Mouse (Mus musculus) Patski (cell line): ENCODE measurements at regions not wholly inside any gene's neighbourhood (a gene's known extent, or its start where the extent isn't known, plus 50 kb on each side); places are given as distances from the start of the nearest gene placed in this dataset.

ENCODE experiments used
- ATAC-seq: fragments of 100-300 bp; one replicate; pipeline ENCODE4 v1.8.0; 2021
- CTCF ChIA-PET: fragments of 350-600 bp; sonication (Branson Sonifier 250); formaldehyde crosslinking; loops from one replicate; lab custom pipeline; 2022; ENCODE audit warnings: inconsistent platforms; lab: Charles Lee
- POLR2A ChIA-PET: fragments of 350-600 bp; sonication (Branson Sonifier 250); formaldehyde crosslinking; loops from one replicate; lab custom pipeline; 2022; ENCODE audit warnings: antibody characterized with exemption, inconsistent platforms; lab: Charles Lee
- DNase-seq: peaks from one replicate; pipeline ENCODE4 v3.0.0-alpha.2; 2011; ENCODE audit warnings: low read depth, low spot score
- H3K27me3 ChIP-seq: fragments of 371-371 bp; one replicate; pipeline ENCODE4 v1.5.1; 2021
- CTCF ChIP-seq: fragments of 100-300 bp; IDR thresholded peaks from one replicate; pipeline ENCODE4 v1.5.1; 2021
- in situ Hi-C: fragments of 300-500 bp; cut with MboI; formaldehyde crosslinking; loops from 3 replicates; pipeline ENCODE4 v1.11.1; 2018; ENCODE audit warnings: low pct_unique_long_range_greater_than_20kb, mixed read lengths

- peak; percentile 76 for TF ChIP-seq CTCF
- ATAC-seq (no peak), DNase-seq (no peak)
- CTCF ChIA-PET = no interaction called here
- H3K27me3 ChIP-seq = no peaks in the 10 kb centered on the region
- POLR2A ChIA-PET = interaction anchor here (0.7 kb wide), 1 partner anchor 276 kb away, joined by 3 read pairs; no protein-coding TSS in a partner anchor
- in situ Hi-C loops = loop anchor here (5.0 to 25.0 kb wide), 5 partner anchors 57 to 828 kb away; no protein-coding TSS in a partner anchor
Measured at GRCm38 (mm10) chr10:66909204-66909889, 186.6 kb upstream of the Jmjd1c start.

- DNase-seq (no peak), ATAC-seq (no peak)
- TF ChIP-seq CTCF = no peak
- H3K27me3 ChIP-seq = no peaks in the 10 kb centered on the region
- POLR2A ChIA-PET = interaction anchor here (0.7 kb wide), 1 partner anchor 276 kb away, joined by 3 read pairs; no protein-coding TSS in a partner anchor
- in situ Hi-C loops = loop anchor here (5.0 to 25.0 kb wide), 5 partner anchors 58 to 827 kb away; no protein-coding TSS in a partner anchor
- CTCF ChIA-PET = interaction anchor here (1.4 to 1.6 kb wide), 2 partner anchors 190 to 310 kb away, joined by 3 to 5 read pairs; no protein-coding TSS in a partner anchor
Measured at GRCm38 (mm10) chr10:66909905-66910681, 185.8 kb upstream of the Jmjd1c start.

- ChIA-PET CTCF (interaction anchor here (1.4 to 1.6 kb wide), 2 partner anchors 189 to 308 kb away, joined by 3 to 5 read pairs; no protein-coding TSS in a partner anchor), POLR2A (no interaction called here)
- no peaks in the 10 kb centered on the region for H3K27me3 ChIP-seq
- in situ Hi-C loops = loop anchor here (25.0 kb wide), 1 partner anchor 826 kb away; no protein-coding TSS in a partner anchor
- ATAC-seq (no peak), DNase-seq (no peak)
- no peak for TF ChIP-seq CTCF
Measured at GRCm38 (mm10) chr10:66911261-66911911, 184.5 kb upstream of the Jmjd1c start.

GRCm38 (mm10) chr10:66912440-66912839 is 183.5 kb upstream of the Jmjd1c start:
- ChIA-PET CTCF (interaction anchor here (0.9 to 1.3 kb wide), 2 partner anchors 9 to 92 kb away, joined by 3 read pairs; no protein-coding TSS in a partner anchor), POLR2A (interaction anchor here (0.5 kb wide), 1 partner anchor 301 kb away, joined by 3 read pairs; no protein-coding TSS in a partner anchor)
- no peak for TF ChIP-seq CTCF
- ATAC-seq (no peak), DNase-seq (no peak)
- H3K27me3 ChIP-seq = no peaks in the 10 kb centered on the region
- in situ Hi-C loops = loop anchor here (25.0 kb wide), 1 partner anchor 825 kb away; no protein-coding TSS in a partner anchor

- H3K27me3 ChIP-seq = no peaks in the 10 kb centered on the region
- no peak for DNase-seq
- POLR2A ChIA-PET = no interaction called here
- no peak for TF ChIP-seq CTCF
- in situ Hi-C loops = loop anchor here (25.0 kb wide), 1 partner anchor 824 kb away; no protein-coding TSS in a partner anchor
- CTCF ChIA-PET = interaction anchor here (1.3 kb wide), 1 partner anchor 8 kb away, joined by 3 read pairs; no protein-coding TSS in a partner anchor
- no peak for ATAC-seq
Measured at GRCm38 (mm10) chr10:66913187-66913586, 182.7 kb upstream of the Jmjd1c start.

GRCm38 (mm10) chr10:66913627-66914026 is 182.3 kb upstream of the Jmjd1c start:
- DNase-seq = no peak
- peak; percentile 23 for TF ChIP-seq CTCF
- CTCF ChIA-PET = no interaction called here
- in situ Hi-C loops = loop anchor here (25.0 kb wide), 1 partner anchor 824 kb away; no protein-coding TSS in a partner anchor
- H3K27me3 ChIP-seq = no peaks in the 10 kb centered on the region
- no peak for ATAC-seq
- POLR2A ChIA-PET = no interaction called here

GRCm38 (mm10) chr10:66914288-66914975 is 181.5 kb upstream of the Jmjd1c start:
- H3K27me3 ChIP-seq = no peaks in the 10 kb centered on the region
- ATAC-seq (no peak), DNase-seq (no peak)
- TF ChIP-seq CTCF = no peak
- ChIA-PET POLR2A (interaction anchor here (0.6 kb wide), 1 partner anchor 1333 kb away, joined by 5 read pairs; no protein-coding TSS in a partner anchor), CTCF (no interaction called here)
- in situ Hi-C loops = loop anchor here (25.0 kb wide), 1 partner anchor 823 kb away; no protein-coding TSS in a partner anchor

GRCm38 (mm10) chr10:66915801-66916200 is 180.1 kb upstream of the Jmjd1c start:
- no peak for DNase-seq
- H3K27me3 ChIP-seq = no peaks in the 10 kb centered on the region
- TF ChIP-seq CTCF = no peak
- in situ Hi-C loops = loop anchor here (25.0 kb wide), 1 partner anchor 822 kb away; no protein-coding TSS in a partner anchor
- no peak for ATAC-seq
- ChIA-PET CTCF (interaction anchor here (1.6 kb wide), 1 partner anchor 396 kb away, joined by 3 read pairs; no protein-coding TSS in a partner anchor), POLR2A (interaction anchor here (0.7 kb wide), 2 partner anchors 75 to 180 kb away, joined by 3 to 4 read pairs; no protein-coding TSS in a partner anchor)

GRCm38 (mm10) chr10:66917725-66918124 is 178.2 kb upstream of the Jmjd1c start:
- no peak for DNase-seq
- TF ChIP-seq CTCF = no peak
- in situ Hi-C loops = loop anchor here (25.0 kb wide), 1 partner anchor 820 kb away; no protein-coding TSS in a partner anchor
- ChIA-PET POLR2A (no interaction called here), CTCF (no interaction called here)
- ATAC-seq = no peak
- no peaks in the 10 kb centered on the region for H3K27me3 ChIP-seq
